Mouse (Mus musculus): ENCODE measurements at regions not wholly inside any gene's neighbourhood (a gene's known extent, or its start where the extent isn't known, plus 50 kb on each side); places are given as distances from the start of the nearest gene placed in this dataset.

DNA sequence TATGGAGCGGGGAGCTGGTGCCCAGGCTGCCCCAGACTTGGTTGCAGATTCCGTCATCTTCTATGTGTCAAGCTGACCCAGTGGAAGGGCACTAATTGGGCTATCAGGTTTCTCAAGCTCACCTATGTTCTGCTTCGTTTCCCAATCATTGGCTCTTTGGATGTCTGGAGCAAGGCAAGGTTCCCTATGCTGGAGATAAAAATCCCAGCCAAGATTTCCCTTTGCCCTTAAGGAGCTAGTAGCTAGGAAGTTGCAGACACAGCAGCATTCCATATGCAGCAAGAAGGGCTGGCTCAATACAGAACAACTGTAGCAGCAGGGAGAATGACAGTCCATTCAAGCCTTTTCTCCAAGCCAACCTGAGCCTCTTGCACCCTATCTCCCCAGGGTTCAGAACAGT lies 159.2 kb upstream of the Zfp706 start:
- DNase-seq (ENCODE audit: low spot score in 2 of 2) = no peak

DNA sequence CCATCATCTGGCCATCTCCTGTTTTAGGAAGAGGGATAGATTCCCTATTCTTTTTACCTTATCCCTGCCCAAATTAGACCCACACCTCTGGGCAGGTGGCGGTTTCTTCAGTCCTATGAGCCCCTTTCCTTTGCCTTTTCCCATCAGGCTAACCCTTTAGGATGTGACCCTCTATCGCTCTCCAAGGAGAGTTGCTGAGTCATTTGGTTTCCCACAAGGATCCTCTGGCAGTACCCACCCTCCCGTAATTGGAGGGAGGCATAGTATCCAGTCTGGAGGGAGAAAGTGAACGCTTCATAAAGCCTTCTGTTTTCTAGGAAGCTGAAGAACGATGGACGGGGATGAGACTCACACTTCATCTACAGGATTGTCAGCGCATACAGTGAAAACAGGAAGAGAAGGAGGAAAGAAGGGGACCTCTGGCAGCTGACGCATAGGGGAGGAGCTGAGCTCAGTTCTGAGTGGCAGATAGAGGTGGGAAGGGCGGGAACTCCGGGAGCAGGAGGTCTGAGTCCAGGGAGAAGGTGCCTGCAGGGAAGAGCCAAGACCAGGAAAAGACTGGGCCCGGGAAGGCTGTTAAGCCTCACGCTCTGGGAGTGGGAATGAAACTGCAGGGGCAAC lies 158.4 kb upstream of the Zfp706 start:
- no peak for DNase-seq (ENCODE audit: low spot score in 2 of 2)

DNA sequence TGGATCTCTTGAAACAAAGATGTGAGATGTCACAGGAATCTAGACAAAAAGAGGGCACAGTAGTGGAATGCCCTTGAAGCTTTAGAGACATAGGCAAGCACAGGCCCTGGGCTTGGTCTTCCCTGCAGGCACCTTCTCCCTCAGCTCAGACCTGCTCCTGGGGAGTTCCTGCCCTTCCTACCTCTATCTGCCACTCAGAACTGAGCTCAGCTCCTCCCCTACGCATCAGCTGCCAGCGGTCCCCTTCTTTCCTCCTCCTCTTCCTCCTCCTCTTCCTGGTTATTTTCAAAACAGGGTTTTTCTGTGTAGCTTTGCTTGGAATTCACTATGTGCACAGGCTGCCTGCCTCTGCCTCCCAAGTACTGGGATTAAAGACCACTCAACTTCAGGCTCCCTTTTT lies 157.6 kb upstream of the Zfp706 start:
- DNase-seq (ENCODE audit: low spot score in 2 of 2) = no peak

DNA sequence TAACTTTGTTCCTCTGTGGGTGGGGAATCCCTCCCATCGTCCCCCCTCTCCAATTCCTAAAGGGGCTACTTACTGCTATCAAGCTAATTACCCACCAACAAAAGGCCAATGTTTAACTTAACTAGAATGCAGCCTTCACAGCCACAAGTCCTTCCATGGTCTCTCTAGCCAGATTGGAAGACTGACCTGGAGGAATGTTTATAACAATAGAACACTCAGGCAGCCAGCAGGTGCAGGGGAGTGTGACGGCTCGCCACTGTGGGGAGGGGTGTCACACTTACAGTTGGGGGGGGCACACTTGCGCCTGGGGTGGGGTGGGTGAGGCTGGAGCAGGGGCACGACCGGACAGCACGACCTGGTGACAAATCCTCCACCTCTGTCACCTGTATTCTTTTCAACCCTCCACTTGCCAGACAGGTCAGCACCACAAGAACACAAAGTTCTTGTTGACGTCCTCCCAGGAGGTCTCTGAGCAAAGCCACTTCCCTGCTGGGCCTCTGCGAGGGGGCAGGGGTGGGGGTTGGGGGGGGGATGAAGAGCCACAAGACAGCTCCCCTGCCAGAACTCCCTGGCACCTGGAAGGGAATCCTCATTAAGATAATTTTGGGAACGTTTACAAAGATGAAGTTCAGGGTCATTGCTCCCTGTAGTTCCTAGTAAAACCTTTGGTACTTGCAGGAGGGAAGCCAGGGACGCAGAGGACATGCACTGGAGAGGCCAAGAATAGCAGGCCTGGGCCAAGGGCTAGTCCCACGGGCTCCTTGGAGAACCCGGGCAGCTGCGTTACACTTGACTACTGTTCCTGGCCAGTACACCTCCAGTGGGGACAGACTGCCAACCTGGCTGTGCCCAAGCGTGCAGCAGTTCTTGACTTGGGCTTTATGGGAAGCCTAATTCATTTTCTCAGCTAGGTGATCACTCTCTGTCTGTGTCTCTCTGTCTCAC lies 156.9 kb upstream of the Zfp706 start:
- DNase-seq (ENCODE audit: low spot score in 2 of 2) = no peak

DNA sequence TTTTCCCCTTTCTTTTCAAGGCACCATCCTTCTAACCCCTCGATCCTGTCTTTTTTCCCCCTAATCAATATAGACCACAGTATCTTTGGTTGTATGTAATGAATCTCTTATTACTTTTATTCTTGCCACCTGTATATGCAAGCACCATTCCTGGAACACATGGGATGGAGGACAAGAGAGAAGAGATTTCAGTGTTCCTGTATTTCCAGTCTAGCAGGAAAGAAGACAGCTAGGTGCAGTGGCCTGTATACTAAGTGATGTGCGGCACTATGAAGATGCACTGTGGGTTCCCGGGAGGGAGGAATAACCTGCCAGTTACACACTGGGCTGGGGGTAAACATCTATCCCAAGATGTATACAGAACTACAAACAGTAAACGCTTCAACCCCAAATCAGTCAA lies 152.4 kb upstream of the Zfp706 start:
- no peak for DNase-seq (ENCODE audit: low spot score in 2 of 2)

DNA sequence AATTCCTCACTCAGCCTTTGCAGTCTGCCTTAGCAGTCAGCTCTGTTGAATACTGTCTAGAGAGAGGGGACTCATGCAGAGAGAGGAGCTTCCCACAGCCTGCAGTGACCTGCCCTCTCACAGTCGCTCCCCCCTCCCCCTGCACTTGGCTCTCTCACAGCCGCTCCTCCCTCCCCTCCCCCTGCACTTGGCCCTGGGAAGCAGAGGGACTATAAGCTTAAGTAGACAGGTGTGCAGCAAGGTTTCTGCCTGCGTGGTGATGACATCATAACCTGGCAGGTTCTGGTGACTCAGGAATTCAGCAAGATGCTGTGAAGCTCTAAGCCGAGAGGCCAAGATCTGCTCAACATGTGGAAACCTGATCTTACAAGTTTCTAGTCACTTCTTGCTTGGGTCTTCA lies 151.8 kb upstream of the Zfp706 start:
- DNase-seq (ENCODE audit: low spot score in 2 of 2) = no peak

DNA sequence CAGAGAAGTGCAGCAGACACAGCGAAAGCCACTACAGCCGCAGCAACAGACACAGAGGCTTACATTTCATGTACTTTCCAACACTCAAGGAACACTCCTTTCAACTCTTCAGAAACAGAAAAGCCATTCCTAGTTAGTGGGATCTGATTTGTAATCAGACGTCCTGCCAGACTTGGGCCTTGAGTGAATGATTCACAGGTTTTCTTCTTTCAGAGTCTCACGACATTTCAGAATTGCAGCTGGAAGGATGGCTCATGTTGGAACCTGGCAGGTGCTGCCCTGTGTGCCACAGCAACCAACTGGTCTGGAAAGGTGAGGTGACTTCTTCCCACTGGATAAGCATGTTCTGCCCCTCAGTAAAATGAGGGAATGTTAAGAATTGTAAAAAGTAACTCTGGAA lies 149.8 kb upstream of the Zfp706 start:
- DNase-seq (ENCODE audit: low spot score in 2 of 2) = no peak

DNA sequence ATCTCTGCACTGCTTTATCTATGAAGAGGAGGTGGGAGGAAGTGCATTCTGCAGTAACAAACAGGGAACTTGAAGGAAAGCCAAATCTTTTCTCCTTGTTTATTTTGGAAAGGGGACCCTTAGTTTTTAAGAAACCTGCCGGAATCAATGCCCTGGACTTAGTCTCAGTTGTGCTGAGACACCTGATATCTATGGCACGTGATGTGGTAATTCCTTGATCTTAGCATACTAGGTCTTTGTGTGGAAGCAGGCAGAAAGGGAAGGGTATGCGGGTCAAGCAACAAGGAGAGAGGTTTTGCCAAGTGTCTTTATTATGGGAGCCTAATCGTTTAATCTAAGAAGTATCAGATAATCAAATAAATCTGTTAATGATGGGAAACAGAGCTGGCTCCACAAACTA lies 147.4 kb upstream of the Zfp706 start:
- DNase-seq (ENCODE audit: low spot score in 2 of 2) = no peak

DNA sequence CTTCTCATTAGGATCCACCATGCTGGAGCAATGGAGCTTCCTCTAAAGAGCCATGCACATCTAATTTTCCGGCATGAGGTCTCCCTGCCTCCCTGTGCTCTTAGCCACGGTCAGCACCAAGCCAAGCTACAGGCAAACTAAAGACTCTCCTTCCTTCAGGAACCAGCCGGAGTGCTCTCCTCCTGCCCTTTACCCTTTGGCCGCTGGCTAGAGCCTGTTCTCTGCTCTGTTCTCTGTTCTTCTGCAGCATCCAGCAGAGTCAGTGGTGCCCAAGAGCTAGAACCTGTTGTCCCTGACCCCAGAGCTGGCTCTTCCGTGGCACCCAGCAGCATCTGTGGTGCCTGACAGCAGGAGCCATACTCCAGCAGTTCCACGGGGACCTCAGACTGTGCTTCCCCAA lies 145.6 kb upstream of the Zfp706 start:
- DNase-seq (ENCODE audit: low spot score in 2 of 2) = no peak

DNA sequence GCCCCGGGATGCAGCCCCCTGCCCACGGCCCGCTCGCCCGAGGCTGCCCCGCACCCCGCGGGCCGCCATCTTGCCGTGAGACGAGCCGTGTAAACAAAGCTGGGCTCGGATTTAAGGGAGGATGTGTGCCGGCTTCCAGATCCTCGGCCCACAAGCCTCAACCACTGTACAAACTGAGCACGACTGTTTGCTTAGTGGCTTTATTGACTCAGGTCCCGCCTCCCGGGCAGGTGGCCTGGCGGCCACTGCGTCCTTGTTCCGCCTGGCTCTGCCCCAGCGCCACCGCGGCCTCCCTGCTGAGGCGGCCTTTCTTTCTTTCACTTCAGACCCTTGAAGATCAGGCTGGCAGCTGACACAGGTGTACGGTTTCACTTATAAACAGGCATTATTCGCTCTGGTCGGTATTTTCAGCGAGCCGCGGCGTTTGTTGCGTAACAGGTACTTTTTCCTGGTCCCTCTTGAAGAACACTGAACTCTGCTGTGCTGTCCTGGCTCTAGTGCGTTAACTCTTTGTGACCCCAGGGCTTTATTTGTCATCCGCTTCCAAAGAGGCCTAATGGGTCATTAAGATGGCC lies 128.1 kb upstream of the Zfp706 start:
- DNase-seq (ENCODE audit: low spot score in 2 of 2) = peak; percentile 15 to 26

DNA sequence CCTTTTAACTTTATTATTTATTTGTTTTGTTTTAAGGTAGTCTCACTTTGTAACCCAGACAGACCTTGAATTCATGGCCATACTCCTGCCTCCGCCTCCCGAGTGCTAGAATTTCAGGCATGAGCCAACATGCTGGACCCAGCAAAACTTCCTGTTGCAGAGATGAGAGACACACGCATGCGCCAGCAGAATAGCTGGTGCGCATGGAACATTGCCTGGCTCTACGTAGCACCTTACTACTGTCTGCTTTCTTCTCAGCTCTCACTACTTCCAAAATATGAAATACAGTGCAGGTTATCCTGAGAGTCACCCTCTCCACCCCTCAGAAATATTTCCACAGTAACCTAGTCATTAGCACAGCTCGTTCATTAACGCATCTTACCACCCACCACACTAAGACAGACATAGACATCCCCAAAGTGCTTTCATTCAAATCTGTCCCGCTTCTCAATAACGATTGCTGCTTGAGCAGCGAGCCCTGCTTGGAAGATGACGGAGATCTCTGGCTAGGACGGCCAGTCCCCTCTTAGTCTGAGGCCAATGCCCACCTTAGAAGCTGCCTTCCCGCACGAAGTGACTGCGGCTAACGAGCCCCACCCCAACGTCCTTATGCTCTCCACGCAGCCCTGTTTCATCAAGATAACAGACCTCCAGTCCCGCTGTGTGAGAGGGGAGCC lies 127.5 kb upstream of the Zfp706 start:
- peak in 1 of 2 experiments; percentile 41 for DNase-seq (ENCODE audit: low spot score in 2 of 2)

DNA sequence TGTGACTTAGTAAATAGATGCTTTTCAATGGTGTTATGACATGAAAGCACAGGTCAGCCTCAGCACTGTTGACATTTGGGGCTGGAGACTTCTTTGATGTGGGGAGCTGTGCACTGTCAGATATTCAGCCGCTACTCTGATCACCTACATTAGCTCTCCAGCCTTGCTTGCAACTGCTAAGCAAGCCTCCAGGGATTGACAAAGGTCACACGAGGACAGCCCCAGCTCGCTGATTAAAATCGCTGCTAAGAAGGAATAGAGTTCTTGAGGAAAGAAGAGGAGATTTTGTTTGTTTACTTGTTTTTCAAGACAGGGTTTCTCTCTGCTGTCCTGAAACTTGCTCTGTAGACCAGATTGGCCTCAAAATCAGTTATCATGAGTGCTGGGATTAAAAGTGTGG lies 126.8 kb upstream of the Zfp706 start:
- DNase-seq (ENCODE audit: low spot score in 2 of 2) = no peak

DNA sequence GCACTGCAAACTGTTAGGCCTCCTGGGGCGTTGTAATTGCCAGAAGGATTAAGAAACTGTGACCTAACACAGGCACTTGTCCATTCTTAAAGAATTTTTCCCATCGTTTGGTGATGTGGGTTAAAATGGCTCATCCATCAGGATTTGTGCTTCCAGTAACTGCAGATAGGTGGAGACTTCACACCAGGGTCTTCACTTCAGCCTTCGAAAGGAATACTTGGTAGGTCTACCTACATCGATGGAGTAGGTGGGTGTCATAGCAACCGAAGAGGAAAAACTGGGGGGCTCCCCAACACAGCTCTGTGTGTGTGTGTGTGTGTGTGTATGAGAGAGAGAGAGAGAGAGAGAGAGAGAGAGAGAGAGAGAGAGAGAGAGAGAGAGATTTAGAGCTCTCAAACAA lies 126.3 kb upstream of the Zfp706 start:
- DNase-seq (ENCODE audit: low spot score in 2 of 2) = no peak

DNA sequence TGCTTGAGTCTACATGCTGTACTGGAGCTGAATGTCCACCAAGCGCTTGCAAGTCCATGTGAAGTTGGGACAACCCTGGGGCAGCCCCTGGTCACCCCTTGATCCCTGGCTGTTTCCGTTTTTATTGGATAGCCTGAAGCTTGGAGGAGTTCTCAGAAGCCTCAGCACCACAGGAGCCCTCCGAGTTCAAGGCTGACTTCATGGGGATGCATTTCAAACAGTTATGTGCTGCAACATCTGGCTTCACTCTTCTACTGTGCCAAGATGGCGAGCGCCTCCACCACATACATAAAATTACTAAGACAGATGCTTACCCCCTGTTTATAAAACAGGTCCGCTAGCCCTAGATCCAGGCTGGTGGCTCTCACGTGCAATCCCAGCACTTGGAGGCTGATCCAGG lies 120.1 kb upstream of the Zfp706 start:
- DNase-seq (ENCODE audit: low spot score in 2 of 2) = no peak

DNA sequence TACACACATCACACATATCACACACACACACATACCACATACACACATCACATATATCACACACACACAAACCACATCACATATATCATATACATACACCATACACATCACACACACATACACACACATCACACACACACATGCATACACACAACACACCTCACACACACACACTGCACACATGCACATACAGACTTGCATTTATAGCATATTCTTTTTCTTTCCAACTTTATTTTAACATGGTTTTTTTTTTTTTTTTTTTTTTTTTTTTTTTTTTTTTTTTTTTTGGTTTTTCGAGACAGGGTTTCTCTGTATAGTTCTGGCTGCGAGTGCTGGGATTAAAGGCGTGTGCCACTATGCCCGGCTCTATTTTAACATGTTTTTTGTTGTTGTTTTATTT lies 119.6 kb upstream of the Zfp706 start:
- no peak for DNase-seq (ENCODE audit: low spot score in 2 of 2)

DNA sequence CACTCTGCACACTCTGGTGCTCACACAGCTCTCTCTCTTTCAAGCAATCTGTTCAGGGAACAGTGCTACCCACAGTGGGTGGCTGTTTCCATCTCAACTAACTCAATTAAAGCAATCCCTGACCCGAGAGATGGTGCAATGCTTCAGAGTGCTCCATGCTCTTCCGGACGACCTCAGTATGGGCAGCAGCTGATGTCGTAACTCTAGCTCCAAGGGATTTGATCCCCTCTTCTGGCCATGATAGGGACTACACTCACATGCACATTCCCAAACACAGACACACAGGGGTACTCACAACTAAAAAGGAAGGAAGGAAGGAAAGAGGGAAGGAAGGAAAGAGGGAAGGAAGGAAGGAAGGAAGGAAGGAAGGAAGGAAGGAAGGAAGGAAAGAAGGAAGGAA lies 118.2 kb upstream of the Zfp706 start:
- no peak for DNase-seq (ENCODE audit: low spot score in 2 of 2)

DNA sequence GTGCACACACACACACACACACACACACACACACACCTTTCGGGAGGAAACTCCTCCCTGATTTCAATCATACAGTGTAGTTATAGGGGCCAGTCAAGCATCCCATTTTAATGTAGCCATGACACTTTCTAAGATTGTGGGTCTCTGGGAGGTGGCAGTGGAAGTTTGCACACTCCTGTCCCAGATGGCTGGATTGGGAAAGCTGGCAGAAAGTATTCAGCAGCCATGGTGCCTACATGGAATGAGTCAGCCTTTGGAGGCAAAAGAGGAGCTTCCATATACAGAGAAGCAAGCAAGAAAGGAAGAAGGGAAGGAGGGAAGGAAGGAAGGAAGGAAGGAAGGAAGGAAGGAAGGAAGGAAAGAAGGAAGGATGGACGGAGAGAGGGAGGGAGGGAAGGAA lies 117.4 kb upstream of the Zfp706 start:
- DNase-seq (ENCODE audit: low spot score in 2 of 2) = no peak

DNA sequence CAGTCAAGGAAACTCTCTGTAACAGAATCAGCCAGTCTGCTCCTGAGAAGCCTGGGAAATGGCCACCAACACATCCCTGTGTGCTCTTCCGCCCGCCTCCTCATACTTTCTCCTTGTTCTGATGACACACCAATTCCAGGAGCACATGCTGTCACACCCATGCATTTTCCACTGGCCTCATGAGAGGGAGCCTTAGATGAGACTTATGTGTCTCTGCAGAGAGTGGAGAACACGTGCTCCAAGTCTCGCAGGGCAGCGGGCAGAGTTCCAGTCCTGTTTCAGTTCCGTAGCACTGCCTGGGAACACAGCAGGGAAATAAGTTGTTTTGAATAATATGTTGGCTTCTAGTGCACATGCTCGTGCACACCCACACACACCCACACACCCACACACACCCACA lies 116.7 kb upstream of the Zfp706 start:
- DNase-seq (ENCODE audit: low spot score in 2 of 2) = peak; percentile 37 to 50

DNA sequence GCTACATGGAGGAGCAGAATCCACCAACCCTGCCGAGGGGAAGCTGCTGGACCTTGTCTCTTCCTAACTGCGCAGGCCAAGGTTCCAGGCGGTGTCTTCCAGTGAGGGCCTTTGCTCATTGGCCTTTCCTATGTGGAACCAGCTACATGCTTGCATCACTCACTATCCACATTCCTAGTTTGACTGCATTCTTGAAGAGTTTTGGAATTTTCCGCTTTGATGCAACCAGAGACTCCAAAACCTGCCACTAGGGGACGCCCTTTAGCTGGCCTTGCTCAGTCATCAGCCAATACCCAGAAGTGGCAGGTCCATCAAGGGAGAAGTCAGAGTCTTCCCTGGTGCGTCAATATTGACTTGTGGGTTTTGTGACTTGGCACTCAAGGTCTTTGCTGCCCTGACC lies 112.8 kb upstream of the Zfp706 start:
- DNase-seq (ENCODE audit: low spot score in 2 of 2) = peak; percentile 67 to 69

DNA sequence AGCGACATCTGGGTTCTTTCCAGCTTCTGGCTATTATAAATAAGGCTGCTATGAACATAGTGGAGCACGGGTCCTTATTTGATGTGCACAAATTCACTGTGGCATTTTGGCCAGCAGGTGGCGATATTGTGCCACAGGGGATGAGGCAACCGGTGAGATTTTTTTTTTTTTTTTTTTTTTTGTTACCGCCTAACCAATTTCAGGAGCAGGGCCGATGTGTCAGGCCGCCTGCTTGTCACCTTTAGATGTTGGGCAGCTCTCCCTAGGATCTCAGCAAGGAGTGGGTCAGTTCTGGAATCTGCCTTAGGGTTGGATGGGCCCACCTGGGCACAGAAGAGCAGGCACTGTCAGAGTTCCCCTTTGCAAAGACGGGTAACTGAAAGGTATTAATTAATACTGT lies 106.5 kb upstream of the Zfp706 start:
- no peak for DNase-seq (ENCODE audit: low spot score in 2 of 2)

DNA sequence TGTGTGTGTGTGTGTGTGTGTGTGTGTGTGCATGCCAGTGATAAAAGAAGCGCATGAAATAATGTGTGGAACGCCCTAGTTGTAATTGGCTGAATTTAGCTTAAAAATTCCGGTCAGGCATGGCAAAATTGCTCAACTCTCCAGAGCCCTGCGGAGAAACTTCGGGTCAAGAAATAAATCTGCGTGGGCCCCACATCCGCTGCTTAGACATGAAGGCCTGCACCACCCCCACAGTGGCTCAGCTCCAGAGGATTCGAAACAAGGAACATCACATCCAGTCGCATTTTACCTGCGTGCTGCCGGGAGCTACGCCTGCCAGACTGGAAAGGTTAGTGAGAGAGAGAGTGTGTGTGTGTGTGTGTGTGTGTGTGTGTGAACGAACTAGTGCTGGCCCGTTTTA lies 102.9 kb upstream of the Zfp706 start:
- no peak for DNase-seq (ENCODE audit: low spot score in 2 of 2)

DNA sequence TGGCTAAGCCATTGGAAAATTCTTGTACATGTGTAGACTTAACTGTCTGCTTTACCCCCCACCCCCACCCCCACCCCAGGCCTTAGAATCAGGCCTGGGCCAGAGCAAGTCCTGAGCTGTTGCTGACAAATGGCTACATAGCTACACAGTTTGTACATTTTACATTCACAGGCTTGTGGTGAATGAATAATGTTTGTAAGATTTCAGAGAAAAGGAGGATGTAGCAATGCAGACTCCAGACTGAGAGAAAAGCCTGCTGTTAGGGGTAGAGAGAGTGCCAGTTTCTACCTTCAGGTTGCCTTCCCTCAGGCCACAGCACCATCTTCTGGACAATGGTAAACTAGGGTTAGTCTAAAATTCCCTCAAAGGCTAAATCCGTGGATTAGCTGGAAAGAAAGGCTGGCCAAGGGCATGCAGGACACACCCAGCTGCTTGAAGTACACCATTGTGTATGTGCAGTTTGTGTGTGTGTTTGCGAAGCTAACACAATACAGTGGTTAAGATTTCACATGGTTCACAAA lies 94.5 kb upstream of the Zfp706 start:
- DNase-seq (ENCODE audit: low spot score in 2 of 2) = no peak
